Mouse (Mus musculus) cerebellum, adult 8-10 months (tissue): ENCODE measurements around the gene Fancf.

ENCODE experiments used
- DNase-seq: peaks from one replicate; pipeline ENCODE4 v3.0.0; 2022

Fancf gene

GRCm38 (mm10) chr7:51831917-51832316 lies 30.1 kb downstream of the Fancf start:
- peak; percentile 53 for DNase-seq

DNA sequence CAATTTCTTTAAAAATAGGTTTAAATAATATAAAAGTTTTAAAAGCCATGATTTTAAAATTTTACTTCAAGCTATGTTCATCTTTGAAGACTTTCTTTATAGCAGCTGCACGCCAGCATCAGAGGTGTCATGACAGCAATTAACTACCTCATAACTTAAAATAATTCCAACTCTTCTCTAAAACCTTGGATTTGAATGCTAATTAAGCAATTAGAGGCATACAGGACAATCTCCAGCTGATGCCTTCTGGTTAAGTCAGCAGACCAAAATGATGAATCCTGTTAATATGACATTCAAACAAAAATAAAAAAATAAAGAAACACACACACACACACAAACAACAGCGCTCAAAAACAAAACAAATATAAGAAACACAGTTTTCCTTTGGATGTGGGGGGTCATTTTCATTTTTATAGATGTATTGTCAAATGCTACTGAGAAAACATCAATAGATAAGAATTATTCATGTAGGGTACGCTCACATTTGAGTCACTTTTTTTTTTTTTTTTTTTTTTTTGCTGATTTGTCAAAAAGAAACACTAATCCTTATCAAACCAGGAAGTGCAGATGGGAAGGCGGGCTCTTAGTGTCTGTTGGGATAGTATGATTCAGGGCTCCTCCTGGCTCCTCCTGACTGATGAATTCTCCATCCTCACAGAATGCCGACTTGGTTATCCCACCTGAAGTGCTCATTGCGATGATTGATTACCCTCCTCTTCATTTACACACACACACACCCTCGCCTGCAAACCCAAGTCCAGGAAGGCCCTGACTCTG lies 38.3 kb downstream of the Fancf start:
- no peak for DNase-seq

- DNase-seq, result no peak
Measured at GRCm38 (mm10) chr7:51821467-51821866, 40.6 kb downstream of the Fancf start.

GRCm38 (mm10) chr7:51819891-51820290 lies 42.2 kb downstream of the Fancf start:
- peak; percentile 33 for DNase-seq

- no peak for DNase-seq
Measured at GRCm38 (mm10) chr7:51818251-51818974, 43.7 kb downstream of the Fancf start.

DNA sequence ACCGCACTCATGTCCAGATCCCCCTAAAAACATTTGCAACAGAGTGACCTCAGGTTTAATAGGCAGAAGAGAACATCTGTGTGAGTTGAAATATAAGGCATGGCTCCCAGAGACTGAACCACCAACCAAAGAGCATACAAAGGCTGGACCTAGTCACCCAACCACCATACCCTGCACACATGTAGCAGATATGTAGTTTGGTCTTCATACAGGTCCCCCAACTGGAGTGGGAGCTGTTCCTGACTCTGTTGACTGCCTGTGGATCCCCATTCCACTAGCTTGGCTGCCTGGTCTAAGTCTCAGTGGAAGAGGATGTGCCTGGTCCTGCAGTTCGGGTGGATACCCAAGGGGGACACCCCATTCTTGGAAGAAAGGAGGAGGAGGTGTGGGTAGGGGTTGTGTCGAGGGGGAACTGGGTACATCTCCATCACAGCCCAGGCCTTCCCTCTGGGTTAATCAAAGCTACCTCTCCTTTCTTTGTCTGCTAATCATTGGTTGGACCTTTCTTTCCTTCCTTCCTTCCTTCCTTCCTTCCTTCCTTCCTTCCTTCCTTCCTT lies 45.7 kb downstream of the Fancf start:
- DNase-seq, result no peak

DNA sequence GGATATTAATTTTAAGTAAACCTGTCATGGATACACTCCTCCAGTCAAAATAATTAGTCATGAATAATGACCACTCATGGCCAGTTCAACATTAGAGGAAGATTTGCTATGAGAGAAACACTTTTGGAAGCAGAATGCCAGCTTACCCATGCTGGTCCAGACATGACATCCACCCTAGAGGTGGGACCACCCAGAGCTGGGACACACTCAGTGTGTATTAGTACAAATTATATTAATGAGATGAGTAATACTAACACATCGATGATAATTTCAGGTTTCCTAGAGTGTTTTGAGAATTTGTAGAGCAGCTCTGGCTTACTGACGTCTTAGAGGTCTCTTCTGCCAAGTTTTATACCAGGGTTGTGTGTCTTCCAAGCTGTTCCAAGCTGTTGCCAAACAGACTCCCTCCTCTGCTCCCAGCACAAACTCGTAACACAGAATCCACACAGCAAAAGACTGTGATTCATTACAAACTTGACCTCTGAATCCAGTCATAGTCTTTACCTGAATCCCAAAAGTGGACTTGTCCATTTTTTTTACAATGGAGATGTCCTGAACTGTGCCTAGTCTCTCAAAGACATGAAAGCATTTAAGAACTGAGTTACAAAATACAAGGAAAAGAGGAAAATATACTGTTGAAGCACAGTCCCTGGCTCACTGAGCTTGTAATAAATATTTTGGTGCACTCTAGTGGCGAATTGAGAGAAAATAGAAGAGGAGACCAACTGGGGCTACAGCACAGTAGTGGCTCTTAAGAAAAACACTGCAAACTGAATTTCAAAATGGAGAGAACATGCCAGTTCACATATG lies 46.4 kb downstream of the Fancf start:
- DNase-seq, result no peak
